Mouse (Mus musculus): ENCODE measurements at regions not wholly inside any gene's neighbourhood (a gene's known extent, or its start where the extent isn't known, plus 50 kb on each side); places are given as distances from the start of the nearest gene placed in this dataset.
A peak's percentile ranks its signal among the peaks of the same experiment; 100 is the strongest.

- DNase-seq (ENCODE audit: inconsistent age in 2 of 2, low spot score in 1 of 2), result no peak
These were observed 249.3 kb upstream of the Mdga2 start for GRCm38 (mm10) chr12:67471666-67472065.

DNA sequence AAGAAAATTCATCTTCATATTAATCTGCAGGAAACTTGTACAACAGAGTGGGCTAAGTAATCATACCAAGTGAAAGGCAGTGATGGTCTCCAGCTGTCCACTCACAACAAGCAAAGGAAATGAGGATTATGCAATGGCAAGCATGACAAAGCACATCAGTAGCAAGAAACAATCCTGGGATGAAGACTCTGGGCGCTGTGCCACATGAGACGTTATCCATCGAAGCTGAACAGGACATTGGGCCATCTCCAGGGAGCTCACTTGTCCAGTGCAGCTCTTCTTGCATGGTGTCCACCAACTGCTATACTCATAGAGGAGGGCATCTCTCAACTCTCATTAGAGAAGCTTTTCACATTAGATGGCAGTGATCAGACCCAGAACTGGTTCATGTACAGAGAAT lies 248.7 kb upstream of the Mdga2 start:
- DNase-seq (ENCODE audit: inconsistent age in 2 of 2, low spot score in 1 of 2), result no peak

GRCm38 (mm10) chr12:67449109-67449508 lies 226.8 kb upstream of the Mdga2 start:
- DNase-seq (ENCODE audit: inconsistent age in 2 of 2, low spot score in 1 of 2), result no peak

GRCm38 (mm10) chr12:67430318-67430950 lies 208.1 kb upstream of the Mdga2 start:
- DNase-seq (ENCODE audit: inconsistent age in 2 of 2, low spot score in 1 of 2), result peak in 1 of 2 experiments; percentile 25

- DNase-seq (ENCODE audit: inconsistent age in 2 of 2, low spot score in 1 of 2), result no peak
These were observed 204.5 kb upstream of the Mdga2 start for GRCm38 (mm10) chr12:67426801-67427200.

GRCm38 (mm10) chr12:67399537-67399936 lies 177.2 kb upstream of the Mdga2 start:
- DNase-seq (ENCODE audit: inconsistent age in 2 of 2, low spot score in 1 of 2), result no peak

DNA sequence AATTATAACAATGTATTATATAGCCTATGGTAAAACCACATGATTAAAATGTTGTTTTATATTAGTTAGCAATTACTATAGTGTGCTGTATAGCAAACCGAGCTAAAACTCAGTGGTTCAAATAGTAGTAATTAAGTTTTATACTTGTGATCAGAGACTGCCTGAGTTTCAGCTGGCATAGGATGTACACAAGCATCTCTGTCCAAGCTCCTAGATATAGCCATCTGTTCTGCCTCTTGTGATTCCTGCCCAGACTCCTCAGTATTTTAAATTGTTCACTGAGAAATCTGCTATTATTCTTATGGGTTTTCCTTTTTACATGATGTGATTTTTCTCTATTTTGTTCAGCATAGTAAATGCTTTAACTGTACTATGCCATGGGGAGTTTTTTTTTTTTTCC lies 152.2 kb upstream of the Mdga2 start:
- DNase-seq (ENCODE audit: inconsistent age in 2 of 2, low spot score in 1 of 2), result no peak

DNA sequence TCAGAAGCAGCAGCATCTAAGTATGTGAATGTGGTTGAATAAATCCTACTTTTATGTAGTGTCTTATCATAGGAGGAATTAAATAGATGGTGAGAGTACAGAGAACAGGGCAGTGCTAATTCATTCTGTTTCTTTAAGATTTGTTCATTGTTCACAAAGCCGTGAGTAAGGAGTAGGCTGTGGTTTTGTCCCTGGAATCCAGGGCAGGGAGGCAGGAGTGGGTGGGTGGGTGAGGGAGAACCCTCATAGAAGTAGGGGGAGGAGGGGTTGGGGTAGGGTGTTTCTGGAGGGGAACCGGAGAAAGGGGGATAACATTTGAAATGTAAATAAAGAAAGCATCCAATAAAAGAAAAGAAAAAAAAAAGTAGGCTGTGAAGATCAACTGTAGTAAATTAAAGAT lies 126.2 kb upstream of the Mdga2 start:
- DNase-seq (ENCODE audit: inconsistent age in 2 of 2, low spot score in 1 of 2), result no peak

GRCm38 (mm10) chr12:67332483-67332998 lies 110.2 kb upstream of the Mdga2 start:
- DNase-seq (ENCODE audit: inconsistent age in 2 of 2, low spot score in 1 of 2), result no peak

GRCm38 (mm10) chr12:67326326-67326725 lies 104.0 kb upstream of the Mdga2 start:
- DNase-seq (ENCODE audit: inconsistent age in 2 of 2, low spot score in 1 of 2), result no peak

- DNase-seq (ENCODE audit: inconsistent age in 2 of 2, low spot score in 1 of 2), result no peak
These were observed 103.5 kb upstream of the Mdga2 start for GRCm38 (mm10) chr12:67325799-67326198.

DNA sequence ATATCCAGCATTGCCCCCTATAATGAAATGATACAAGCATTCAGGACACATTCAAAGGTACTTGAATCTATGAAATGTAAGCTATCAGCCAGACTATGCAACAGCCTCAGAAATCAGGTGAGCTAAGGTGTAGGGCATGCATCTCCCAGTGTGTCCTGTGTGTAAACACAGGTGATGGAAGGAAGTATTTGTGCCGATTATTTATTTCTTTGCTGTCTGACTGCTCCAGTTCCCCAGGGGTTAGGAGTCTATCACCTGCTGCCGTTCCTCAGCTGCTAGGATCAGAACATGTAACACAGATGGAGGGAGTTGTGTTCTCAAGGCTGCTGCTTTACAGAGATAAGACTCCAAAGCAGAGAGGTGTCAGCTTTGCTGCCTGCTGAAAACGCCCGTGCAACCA lies 103.0 kb upstream of the Mdga2 start:
- no peak for DNase-seq (ENCODE audit: inconsistent age in 2 of 2, low spot score in 1 of 2)

GRCm38 (mm10) chr12:67318687-67319086 lies 96.3 kb upstream of the Mdga2 start:
- DNase-seq (ENCODE audit: inconsistent age in 2 of 2, low spot score in 1 of 2), result no peak

DNA sequence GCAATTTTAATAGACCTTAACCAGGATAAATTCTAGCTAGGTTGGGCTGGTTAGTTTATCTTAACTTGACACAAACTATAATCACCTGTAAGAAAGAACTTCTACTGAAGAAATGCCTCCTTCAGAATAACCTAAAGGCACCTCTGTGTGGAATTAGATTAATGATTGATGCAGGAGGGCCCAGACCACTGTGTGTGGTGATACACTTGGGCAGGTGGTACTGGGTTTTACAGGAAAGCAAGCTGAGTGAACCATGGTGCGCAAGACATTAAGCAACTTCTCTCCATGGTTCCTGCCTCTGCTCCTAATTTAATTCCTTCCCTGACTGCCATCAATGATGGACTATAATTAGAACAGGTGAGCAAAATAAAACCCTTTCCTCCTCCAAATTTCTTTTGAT lies 77.9 kb upstream of the Mdga2 start:
- DNase-seq (ENCODE audit: inconsistent age in 2 of 2, low spot score in 1 of 2), result no peak

GRCm38 (mm10) chr12:67290054-67290453 lies 67.7 kb upstream of the Mdga2 start:
- DNase-seq (ENCODE audit: inconsistent age in 2 of 2, low spot score in 1 of 2), result no peak

GRCm38 (mm10) chr12:67272863-67273262 lies 50.5 kb upstream of the Mdga2 start:
- DNase-seq (ENCODE audit: inconsistent age in 2 of 2, low spot score in 1 of 2), result no peak

GRCm38 (mm10) chr12:67272329-67272728 lies 50.0 kb upstream of the Mdga2 start:
- DNase-seq (ENCODE audit: inconsistent age in 2 of 2, low spot score in 1 of 2), result no peak

Measured in adrenal gland, adult (tissue).